Mouse (Mus musculus): Measurements from ENCODE around the gene Serinc5. TPM values are rescaled to one million over a fixed set of nuclear protein-coding genes. Genes with fewer than 3 reads are reported as not detected.
A peak's percentile ranks its signal among the peaks of the same experiment; 100 is the strongest.

The Serinc5 gene
- total and polyA plus RNA-seq, 3 experiments, result 10.3 to 12.4 (median 12.0) TPM

DNA sequence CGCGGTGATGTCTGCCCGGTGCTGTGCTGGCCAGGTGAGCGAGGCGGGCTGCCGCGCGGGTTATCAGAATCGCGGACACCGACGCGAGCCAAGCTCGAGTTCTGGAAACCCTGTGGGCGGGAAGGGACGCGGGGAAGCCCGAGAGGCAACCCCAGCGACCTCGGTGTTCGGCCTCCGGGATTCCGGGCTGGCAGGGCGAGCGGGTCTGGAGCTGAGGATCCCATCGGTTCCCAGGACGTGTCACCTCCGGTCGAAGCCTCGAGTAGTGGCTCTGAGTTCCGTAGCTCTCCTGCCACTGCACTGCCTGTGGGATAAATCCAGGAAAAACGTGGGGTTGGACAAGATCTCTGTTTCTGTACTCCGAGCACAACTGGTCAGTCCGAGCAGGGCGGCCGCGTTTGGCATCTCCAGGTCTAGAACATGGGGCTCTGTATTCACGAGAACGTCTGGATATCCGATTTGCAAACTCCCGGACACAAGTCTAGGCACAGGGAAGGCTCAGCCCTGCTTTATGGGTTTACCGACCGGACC lies 428 bp downstream of the Serinc5 start:
- Histone ChIP-seq H3K27ac (peak overlapping the region; percentile 98), H3K4me1 (ENCODE audit: control insufficient read depth, insufficient read depth, low read length) (peaks cover 3% of the 10 kb centered on the region), H3K4me3 (peak overlapping the region; percentile 91), H3K27me3 (ENCODE audit: control insufficient read depth, insufficient read depth, low read length) (no peaks in the 10 kb centered on the region), H3K79me2 (replicated peaks; ENCODE audit: control insufficient read depth, insufficient read depth, low read length) (no peaks in the 10 kb centered on the region), H3K9ac (ENCODE audit: low read depth, low read length) (peak overlapping the region; percentile 87), H3K36me3 (ENCODE audit: control insufficient read depth, insufficient read depth, low read length) (no peaks in the 10 kb centered on the region)
- intact Hi-C loops (cut with DNase I), result loop anchor here (5.0 kb wide), 3 partner anchors 36 to 79 kb away; partner anchors contain the start of gene Zfyve16
- DNase-seq, result no peak
- WGBS, result under 1% methylated on average over 43 of the region's 43 CpGs
- TF ChIP-seq POLR2A (IDR thresholded peaks at IDR 0.05; ENCODE audit: insufficient read depth, low read depth, low read length) (no peak), EP300 (IDR thresholded peaks at IDR 0.05; ENCODE audit: insufficient read depth, low read depth, low read length) (no peak), CTCF (IDR thresholded peaks at IDR 0.05) (no peak)

GRCm38 (mm10) chr13:92611917-92612316 lies 1.0 kb downstream of the Serinc5 start:
- Histone ChIP-seq H3K4me1 (ENCODE audit: control insufficient read depth, insufficient read depth, low read length) (peaks cover 3% of the 10 kb centered on the region), H3K9ac (ENCODE audit: low read depth, low read length) (no peak overlapping the region), H3K27ac (peak overlapping the region; percentile 98), H3K4me3 (peak overlapping the region; percentile 91), H3K36me3 (ENCODE audit: control insufficient read depth, insufficient read depth, low read length) (no peaks in the 10 kb centered on the region), H3K79me2 (replicated peaks; ENCODE audit: control insufficient read depth, insufficient read depth, low read length) (no peaks in the 10 kb centered on the region), H3K27me3 (ENCODE audit: control insufficient read depth, insufficient read depth, low read length) (no peaks in the 10 kb centered on the region)
- no peak for DNase-seq
- TF ChIP-seq EP300 (IDR thresholded peaks at IDR 0.05; ENCODE audit: insufficient read depth, low read depth, low read length), result no peak
- intact Hi-C loops (cut with DNase I), result loop anchor here (5.0 kb wide), 3 partner anchors 35 to 80 kb away; partner anchors contain the start of gene Zfyve16
- 34% methylated on average over 7 of the region's 7 CpGs for WGBS

DNA sequence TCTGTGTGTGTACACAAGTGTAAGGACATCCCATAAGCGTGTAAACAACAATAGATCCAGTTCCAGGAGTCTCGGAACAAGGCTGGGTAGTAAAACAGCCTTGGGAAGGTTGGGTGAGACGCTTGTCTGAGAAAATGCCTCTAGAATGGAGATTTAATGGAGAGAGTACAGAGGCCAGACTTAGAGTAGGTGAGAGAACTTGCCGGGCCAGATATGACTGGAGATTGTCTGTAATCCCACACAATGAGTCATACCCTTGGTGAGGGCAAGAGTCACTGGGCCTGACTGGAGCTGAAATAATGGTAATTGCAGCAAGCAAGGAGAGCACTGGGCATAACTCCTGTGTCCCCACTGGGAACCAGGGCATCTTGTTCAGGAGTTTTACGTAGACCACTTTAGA lies 2.2 kb downstream of the Serinc5 start:
- H3K36me3 ChIP-seq (ENCODE audit: control insufficient read depth, insufficient read depth, low read length), result no peaks in the 10 kb centered on the region
- no peaks in the 10 kb centered on the region for H3K27me3 ChIP-seq (ENCODE audit: control insufficient read depth, insufficient read depth, low read length)
- intact Hi-C loops (cut with DNase I), result loop anchor here (5.0 kb wide), 3 partner anchors 34 to 81 kb away; partner anchors contain the start of gene Zfyve16
- H3K4me3 ChIP-seq, result no peak overlapping the region
- H3K4me1 ChIP-seq (ENCODE audit: control insufficient read depth, insufficient read depth, low read length), result peaks cover 3% of the 10 kb centered on the region
- TF ChIP-seq CTCF (IDR thresholded peaks at IDR 0.05) (no peak), EP300 (IDR thresholded peaks at IDR 0.05; ENCODE audit: insufficient read depth, low read depth, low read length) (no peak), POLR2A (IDR thresholded peaks at IDR 0.05; ENCODE audit: insufficient read depth, low read depth, low read length) (no peak)
- H3K9ac ChIP-seq (ENCODE audit: low read depth, low read length), result no peak overlapping the region
- no peak for DNase-seq
- H3K79me2 ChIP-seq (replicated peaks; ENCODE audit: control insufficient read depth, insufficient read depth, low read length), result no peaks in the 10 kb centered on the region
- H3K27ac ChIP-seq, result no peak overlapping the region
- 80% methylated on average over 5 of the region's 5 CpGs for WGBS

DNA sequence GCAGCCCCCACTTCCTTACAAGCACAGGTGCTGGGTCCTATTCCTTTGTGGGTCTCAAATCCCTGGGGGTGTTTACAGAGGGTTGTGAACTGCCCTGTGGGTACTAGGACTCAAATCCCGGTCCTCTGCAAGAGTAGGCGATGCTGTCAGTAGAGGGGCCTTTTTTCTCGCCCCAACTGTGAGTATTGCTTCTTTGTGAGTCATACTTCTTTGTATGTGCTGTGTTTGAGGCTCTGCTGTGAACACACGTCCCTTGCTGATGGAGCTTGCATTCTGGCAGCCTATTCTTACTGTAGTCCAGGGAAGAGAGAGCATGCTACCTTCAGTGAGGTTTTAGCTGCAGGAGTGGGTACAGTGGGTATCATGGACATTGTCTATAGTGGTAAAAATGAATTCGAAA lies 4.3 kb downstream of the Serinc5 start:
- Histone ChIP-seq H3K27me3 (ENCODE audit: control insufficient read depth, insufficient read depth, low read length) (no peaks in the 10 kb centered on the region), H3K36me3 (ENCODE audit: control insufficient read depth, insufficient read depth, low read length) (no peaks in the 10 kb centered on the region), H3K79me2 (replicated peaks; ENCODE audit: control insufficient read depth, insufficient read depth, low read length) (no peaks in the 10 kb centered on the region), H3K4me1 (ENCODE audit: control insufficient read depth, insufficient read depth, low read length) (peaks cover 3% of the 10 kb centered on the region), H3K27ac (no peak overlapping the region), H3K9ac (ENCODE audit: low read depth, low read length) (no peak overlapping the region), H3K4me3 (no peak overlapping the region)
- 77% methylated on average over 5 of the region's 5 CpGs for WGBS
- intact Hi-C loops (cut with DNase I), result no loop called here
- TF ChIP-seq CTCF (IDR thresholded peaks at IDR 0.05) (no peak), POLR2A (IDR thresholded peaks at IDR 0.05; ENCODE audit: insufficient read depth, low read depth, low read length) (no peak), EP300 (IDR thresholded peaks at IDR 0.05; ENCODE audit: insufficient read depth, low read depth, low read length) (no peak)
- no peak for DNase-seq

DNA sequence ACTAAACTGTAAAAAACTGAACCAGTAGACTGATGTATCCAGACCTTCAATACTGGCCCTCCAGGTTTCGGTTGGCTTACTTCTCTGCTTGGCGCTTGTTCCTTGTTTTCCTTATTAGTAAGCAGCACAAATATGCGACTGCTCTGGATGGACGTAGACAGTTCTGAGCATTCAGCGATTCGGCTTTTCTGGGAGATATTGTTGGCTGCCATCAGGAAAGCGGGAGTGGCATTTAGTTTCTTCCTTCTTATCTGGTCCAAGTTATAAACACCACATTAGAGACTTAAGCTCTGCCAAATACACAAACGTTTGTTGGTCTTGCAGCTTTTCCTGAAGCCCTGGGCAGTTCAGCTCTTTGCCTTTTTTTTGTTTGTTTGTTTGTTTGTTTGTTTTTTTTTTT lies 5.6 kb downstream of the Serinc5 start:
- Histone ChIP-seq H3K79me2 (replicated peaks; ENCODE audit: control insufficient read depth, insufficient read depth, low read length) (no peaks in the 10 kb centered on the region), H3K36me3 (ENCODE audit: control insufficient read depth, insufficient read depth, low read length) (no peaks in the 10 kb centered on the region), H3K4me1 (ENCODE audit: control insufficient read depth, insufficient read depth, low read length) (peaks cover 3% of the 10 kb centered on the region), H3K27ac (no peak overlapping the region), H3K4me3 (no peak overlapping the region), H3K27me3 (ENCODE audit: control insufficient read depth, insufficient read depth, low read length) (no peaks in the 10 kb centered on the region), H3K9ac (ENCODE audit: low read depth, low read length) (no peak overlapping the region)
- no peak for TF ChIP-seq CTCF (IDR thresholded peaks at IDR 0.05)
- TF ChIP-seq EP300 (IDR thresholded peaks at IDR 0.05; ENCODE audit: insufficient read depth, low read depth, low read length), result no peak
- no peak for TF ChIP-seq POLR2A (IDR thresholded peaks at IDR 0.05; ENCODE audit: insufficient read depth, low read depth, low read length)
- DNase-seq, result no peak
- WGBS, result 62% methylated on average over 8 of the region's 8 CpGs
- intact Hi-C loops (cut with DNase I), result no loop called here

DNA sequence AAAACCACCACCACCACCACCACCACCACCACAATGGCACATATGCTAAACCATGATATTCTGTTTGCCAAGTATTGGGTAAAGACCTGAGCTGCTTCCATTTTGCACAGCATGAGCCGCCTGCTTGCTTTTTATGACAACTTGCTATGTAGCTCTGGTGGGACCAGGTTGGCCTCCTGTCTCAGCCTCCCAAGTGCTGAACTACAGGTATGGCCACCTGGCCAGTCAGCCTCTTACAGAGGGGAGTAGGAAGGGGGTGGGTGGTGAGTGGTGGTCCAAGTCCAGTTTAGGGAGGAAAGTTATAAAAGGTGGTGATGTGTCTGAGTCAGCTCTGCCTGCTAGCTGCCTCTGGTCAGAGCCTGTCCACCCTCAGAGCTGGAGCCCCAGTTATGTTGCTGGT lies 15.3 kb downstream of the Serinc5 start:
- Histone ChIP-seq H3K4me3 (no peak overlapping the region), H3K4me1 (ENCODE audit: control insufficient read depth, insufficient read depth, low read length) (no peaks in the 10 kb centered on the region), H3K79me2 (replicated peaks; ENCODE audit: control insufficient read depth, insufficient read depth, low read length) (0 out of 2 replicates have a peak, but pooled peaks cover 1% of the 10 kb centered on the region), H3K27me3 (ENCODE audit: control insufficient read depth, insufficient read depth, low read length) (no peaks in the 10 kb centered on the region), H3K9ac (ENCODE audit: low read depth, low read length) (no peak overlapping the region), H3K36me3 (ENCODE audit: control insufficient read depth, insufficient read depth, low read length) (no peaks in the 10 kb centered on the region), H3K27ac (no peak overlapping the region)
- no peak for TF ChIP-seq POLR2A (IDR thresholded peaks at IDR 0.05; ENCODE audit: insufficient read depth, low read depth, low read length)
- no peak for TF ChIP-seq CTCF (IDR thresholded peaks at IDR 0.05)
- TF ChIP-seq EP300 (IDR thresholded peaks at IDR 0.05; ENCODE audit: insufficient read depth, low read depth, low read length), result no peak
- no peak for DNase-seq
- intact Hi-C loops (cut with DNase I), result no loop called here
- WGBS, result 100% methylated on average over 1 of the region's 1 CpGs

Data from heart, adult 2 months (tissue).